Mouse (Mus musculus) kidney, adult 11 months (tissue): ENCODE measurements around the gene Rrn3.
"Not testable (repeated sequence)": the region's sequence is repeated elsewhere in the genome, so short reads cannot be mapped to it uniquely, and the experiment has no call there.

Experiments used
- DNase-seq: peaks from one replicate; pipeline ENCODE4 v3.0.0; 2022

Rrn3 gene

DNA sequence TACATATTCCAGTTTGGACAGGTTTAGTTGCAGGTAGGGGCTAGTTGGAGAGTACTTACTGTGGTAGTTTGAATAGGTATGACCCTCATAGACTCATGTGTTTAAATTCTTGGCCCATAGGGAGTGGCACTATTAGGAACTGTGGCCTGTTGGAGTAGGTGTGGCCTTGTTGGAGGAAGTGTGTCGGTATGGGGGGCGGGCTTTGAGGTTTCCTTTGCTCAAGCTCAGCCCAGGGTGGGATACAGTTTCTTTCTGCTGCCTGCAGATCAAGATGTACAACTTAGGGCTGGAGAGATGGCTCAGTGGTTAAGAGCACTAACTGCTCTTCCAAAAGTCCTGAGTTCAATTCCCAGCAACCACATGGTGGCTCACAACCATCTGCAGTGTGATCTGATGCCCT is 12.9 kb downstream of the Rrn3 start:
- not testable (repeated sequence) for DNase-seq

GRCm38 (mm10) chr16:13796746-13797175 is 16.3 kb downstream of the Rrn3 start:
- DNase-seq = no peak

GRCm38 (mm10) chr16:13801231-13801630 is 20.7 kb downstream of the Rrn3 start:
- no peak for DNase-seq

DNA sequence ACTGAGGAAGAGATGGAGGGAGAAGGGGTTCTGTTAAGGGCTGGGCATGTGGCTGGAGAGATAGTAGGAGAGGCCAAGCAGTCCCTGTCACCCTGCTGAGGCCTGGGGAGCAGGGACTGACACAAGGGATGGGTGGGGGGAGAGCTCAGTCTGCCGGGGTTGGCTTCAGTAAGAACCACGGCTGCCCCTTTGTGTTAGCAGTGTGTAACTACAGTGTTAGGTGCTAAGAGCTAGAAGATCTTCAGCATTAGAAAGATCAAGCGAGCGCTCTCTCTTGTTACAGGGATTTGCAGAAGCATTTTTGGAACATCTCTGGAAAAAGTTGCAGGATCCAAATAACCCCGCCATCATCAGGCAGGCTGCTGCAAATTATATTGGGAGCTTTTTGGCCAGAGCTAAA is 24.2 kb downstream of the Rrn3 start:
- DNase-seq = no peak

GRCm38 (mm10) chr16:13807616-13808015 is 27.1 kb downstream of the Rrn3 start:
- no peak for DNase-seq

- DNase-seq = no peak
Measured at GRCm38 (mm10) chr16:13808410-13808809, 27.9 kb downstream of the Rrn3 start.

- DNase-seq = no peak
Measured at GRCm38 (mm10) chr16:13812152-13812551, 31.6 kb downstream of the Rrn3 start.

- no peak for DNase-seq
Measured at GRCm38 (mm10) chr16:13813200-13813599, 32.7 kb downstream of the Rrn3 start.

DNA sequence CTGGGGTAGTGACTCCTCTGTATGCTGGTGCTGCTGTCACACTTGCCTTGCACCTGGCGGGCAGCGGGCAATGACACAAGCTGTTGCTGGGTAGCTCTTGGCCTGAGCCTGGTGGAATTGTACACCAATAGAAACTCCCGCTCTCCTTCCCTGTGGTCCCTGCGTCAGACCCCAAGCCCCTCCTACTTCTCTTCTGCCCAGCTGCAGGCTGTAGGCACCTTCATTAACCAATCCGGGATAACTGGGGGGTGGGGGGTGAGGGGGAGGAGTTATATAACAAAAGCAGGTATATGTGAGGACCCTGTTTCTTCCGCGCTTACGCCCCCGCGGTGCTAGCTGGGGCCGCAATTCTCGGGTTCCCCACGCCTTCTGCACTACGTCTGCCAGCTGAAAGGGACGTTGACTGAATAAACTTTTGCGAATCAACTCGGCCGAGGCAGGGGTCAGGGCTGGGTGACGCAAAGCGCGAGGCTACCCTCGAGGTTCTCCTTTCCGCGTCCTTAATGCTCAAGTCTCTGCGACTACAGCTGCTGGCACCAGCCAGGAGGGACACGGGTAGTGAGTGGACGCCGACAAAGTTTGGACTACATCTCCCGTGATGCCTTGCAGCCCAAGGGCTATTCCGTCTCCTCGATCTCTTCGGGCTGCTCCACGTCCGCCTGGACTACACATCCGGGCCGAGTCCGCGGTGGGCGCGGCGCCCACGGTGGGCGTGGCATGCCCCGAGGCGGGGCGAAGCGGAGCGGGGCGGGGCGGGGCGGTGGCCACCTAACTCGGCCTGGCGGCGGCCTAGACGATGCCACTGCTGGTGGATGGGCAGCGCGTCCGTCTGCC is 38.3 kb downstream of the Rrn3 start, which contains the start of gene Ntan1:
Gene Ntan1, plus strand, starts transcription at position 286 of the 834 bp plus-strand sequence.
- DNase-seq = peak; percentile 96

- no peak for DNase-seq
Measured at GRCm38 (mm10) chr16:13819394-13819743, 38.9 kb downstream of the Rrn3 start.

DNA sequence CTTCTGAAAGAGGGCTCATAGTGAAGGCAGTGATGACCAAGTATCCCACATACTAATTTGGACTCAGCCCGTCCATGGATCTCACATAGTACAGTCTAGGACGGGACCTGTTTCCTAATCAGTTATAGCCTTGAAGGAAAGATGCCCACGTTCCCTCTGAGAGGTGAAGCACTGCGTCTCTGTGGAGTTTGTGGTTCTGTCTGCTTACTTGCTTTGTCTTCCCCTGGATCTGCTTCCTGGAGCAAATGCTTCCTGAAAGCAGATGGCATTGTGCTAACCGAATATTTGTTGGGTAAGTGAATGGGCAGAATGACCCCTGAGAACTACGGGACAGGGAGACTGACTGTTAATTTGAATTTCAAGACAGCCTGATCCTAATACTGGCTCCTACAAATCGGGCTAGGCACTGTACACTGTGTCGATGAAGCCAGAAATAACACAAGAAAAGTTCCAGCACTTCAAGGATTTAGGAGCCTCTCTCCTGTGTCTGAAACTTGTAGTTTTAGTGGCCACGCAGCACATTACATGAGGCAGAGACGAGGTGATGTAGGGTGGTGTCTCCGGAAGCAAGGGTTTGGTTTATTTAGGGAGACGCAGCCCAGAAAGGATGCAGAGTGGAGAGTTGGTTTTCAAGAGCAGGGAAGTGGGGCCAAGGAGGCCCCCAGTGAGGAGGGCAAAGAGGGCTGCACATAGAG is 39.4 kb downstream of the Rrn3 start:
- DNase-seq = no peak

GRCm38 (mm10) chr16:13820771-13821170 is 40.3 kb downstream of the Rrn3 start:
- DNase-seq = no peak

DNA sequence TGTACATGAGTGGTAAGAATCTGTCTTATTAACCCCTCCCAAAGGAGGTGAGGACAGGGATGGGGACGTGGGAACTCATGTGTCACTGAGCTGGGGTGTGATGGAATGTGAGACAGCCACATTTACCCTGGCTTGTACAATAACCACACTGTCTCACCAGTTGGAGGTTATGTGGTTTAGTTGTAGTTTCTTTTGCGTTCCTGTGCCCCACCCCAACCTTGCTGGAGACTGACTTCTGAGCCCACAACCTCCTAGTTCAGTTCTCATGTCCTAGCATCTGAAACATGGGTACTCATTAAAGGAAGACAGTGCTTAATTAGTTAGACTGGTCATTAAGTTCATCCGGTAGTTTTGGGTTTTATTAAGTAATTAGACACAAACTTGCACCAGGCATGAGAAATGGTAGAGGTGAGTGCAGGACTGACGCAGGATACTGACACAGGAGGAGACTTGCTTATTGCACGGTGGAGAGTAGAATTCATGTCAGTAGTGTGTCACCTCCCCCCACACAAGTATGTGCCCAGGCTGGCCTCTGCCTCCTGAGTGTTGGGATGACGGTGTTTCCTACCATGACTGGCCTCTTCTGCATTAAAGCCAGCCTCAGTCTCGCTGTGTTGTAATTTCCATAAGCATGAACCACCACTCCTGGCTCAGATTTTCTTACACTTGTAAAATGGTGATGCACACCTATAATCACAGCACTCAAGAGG is 45.4 kb downstream of the Rrn3 start:
- no peak for DNase-seq

DNA sequence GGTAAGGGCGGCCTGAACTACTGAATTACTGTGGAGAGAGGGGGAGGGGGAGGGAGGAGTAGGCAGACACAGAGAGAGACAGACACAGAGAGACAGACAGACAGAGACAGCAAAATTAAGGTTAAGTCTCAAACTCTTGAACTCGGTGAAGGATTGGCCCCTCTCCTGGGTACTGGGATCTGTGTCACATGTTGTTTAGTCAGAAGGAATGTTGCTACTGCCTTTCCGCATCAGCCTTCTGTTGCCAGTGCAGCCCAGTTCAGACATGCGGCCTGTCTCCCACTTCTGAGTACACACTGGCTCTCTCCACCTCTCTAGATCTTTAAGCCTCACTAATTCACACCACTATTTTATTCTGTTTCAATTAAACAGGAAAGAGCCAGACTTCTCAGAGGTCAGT is 46.0 kb downstream of the Rrn3 start:
- DNase-seq = no peak

GRCm38 (mm10) chr16:13830444-13830843 is 49.9 kb downstream of the Rrn3 start:
- DNase-seq = no peak

DNA sequence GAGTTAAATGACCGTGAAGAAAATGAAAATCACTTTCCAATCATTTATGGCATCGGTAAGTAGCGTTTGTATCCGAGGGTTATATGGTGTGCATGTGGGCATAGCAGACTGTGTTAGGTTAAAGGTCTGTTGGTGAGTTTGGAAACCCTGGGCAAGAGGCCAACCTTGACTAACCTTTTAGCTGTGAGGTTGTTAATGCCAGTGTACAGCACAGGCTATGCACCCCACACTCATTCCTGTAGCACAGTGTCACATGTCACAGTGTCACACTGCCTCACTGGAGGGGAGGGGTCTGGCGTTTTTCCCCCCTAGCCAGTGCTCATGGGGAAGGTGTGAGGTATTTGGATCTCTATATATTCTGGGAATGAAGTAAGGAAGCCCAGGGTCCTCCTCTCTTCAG is 51.1 kb downstream of the Rrn3 start:
- peak; percentile 33 for DNase-seq

- no peak for DNase-seq
Measured at GRCm38 (mm10) chr16:13834382-13834781, 53.9 kb downstream of the Rrn3 start.

DNA sequence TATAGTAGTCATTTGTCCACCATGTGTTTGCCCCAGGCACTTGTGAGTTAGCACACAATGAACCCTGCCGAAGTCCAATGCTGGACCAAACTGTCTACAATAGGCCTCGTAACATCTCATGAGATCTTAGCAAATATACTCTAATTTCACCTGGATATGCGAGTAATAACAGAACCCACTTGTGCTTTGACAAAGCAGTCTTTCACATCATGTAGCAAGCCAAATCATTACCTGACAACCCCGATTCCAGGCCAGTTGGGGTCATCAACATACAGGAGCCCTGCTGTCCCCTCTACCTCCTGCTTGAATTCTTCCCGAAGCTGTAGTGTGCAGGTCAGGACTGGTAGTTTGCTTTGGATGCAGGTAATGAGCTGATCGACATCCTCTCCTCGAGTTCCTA is 59.5 kb downstream of the Rrn3 start:
- DNase-seq = no peak

DNA sequence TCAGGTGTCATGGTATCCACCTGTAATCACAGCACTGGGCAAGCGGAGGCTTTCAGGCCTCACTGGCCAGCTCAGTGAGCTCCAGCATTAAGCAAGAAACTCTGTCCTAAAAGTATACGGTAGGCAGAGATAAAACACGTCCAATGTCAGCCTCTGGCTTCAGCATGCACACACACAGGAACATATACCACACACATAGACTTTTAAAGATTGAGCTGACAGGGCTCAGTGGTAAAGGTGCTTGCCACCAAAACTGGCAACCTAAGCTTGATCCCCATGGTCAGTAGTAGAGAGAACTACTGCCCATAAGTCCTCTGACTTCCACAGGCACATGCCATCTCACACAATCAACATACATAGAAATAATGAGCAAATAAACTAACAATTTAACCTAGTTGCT is 60.4 kb downstream of the Rrn3 start:
- DNase-seq = no peak

DNA sequence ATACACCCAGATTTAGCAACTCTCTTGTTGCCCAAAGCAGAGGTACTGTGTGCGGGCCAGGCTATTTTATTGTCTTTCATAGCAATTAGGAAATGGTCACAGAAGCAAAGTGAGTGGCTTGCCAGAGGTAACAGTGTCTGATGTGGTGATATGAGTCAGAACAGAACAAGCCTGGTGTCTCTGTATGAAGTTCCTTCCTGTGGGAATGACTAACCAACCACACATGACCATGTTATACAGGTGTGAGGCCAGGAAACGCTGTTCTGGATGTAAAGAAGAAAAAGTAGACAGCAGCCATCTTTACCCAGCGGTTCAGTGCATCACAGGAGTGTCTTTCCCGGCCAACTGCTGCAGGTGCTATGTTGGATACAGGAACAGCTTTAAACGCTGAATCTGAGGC is 64.5 kb downstream of the Rrn3 start:
- no peak for DNase-seq

GRCm38 (mm10) chr16:13846675-13847074 is 66.2 kb downstream of the Rrn3 start:
- no peak for DNase-seq

GRCm38 (mm10) chr16:13848310-13848709 is 67.8 kb downstream of the Rrn3 start:
- DNase-seq = no peak

DNA sequence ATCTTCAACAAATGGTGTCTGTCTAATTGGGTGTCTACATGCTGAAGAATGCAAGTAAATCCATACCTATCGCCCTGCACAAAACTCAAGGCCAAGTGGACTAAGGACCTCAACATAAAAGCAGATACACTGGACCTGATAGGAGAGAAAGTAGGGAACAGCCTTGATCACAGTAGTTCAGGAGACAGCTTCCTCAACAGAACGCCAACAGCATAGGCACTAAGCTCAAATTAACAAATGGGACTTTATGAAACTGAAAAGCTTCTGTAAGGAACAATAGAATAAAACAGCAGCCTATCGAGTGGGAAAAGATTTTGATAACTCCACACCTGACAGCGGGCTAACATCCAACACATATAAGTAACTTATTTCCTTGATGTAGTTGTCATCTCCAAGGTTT is 70.9 kb downstream of the Rrn3 start:
- DNase-seq = no peak

DNA sequence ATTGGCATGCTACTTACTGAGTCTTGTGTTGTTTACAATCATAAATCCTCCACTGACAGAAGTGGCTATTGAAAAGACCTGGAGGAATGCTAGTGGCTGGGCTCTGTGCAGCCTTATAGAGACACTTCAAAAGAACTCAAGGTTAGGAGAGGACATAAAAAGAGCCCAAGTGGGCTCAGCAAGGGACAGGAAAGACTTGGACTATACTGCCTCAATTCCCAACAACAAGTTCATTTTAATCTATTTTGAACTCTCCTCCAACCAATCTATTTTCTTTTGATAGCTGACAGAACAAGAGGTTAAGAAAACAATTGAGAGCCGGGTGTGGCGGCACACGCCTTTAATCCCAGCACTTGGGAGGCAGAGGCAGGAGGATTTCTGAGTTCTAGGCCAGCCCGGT is 73.4 kb downstream of the Rrn3 start:
- no peak for DNase-seq
